Mouse (Mus musculus): ENCODE results near the gene Magi2. TPM values are rescaled to one million over a fixed set of nuclear protein-coding genes. Genes with fewer than 3 reads are reported as not detected.

The Magi2 gene
- polyA plus RNA-seq, 1 experiment: 1.6 TPM

- Histone ChIP-seq H3K4me3 (ENCODE audit: control insufficient read depth, insufficient read depth, low read length) (no peak overlapping the region), H3K27me3 (ENCODE audit: control insufficient read depth, insufficient read depth, low read length) (no peaks in the 10 kb centered on the region), H3K4me1 (replicated peaks; ENCODE audit: control insufficient read depth, insufficient read depth, low read length) (no peaks in the 10 kb centered on the region), H3K36me3 (ENCODE audit: control insufficient read depth, insufficient read depth, low read length) (no peaks in the 10 kb centered on the region), H3K27ac (ENCODE audit: control insufficient read depth, insufficient read depth, low read length) (no peak overlapping the region)
- WGBS: 95% methylated on average over 11 of the region's 11 CpGs
- TF ChIP-seq POLR2A (IDR thresholded peaks at IDR 0.05; ENCODE audit: control insufficient read depth, extremely low read depth, insufficient read depth, low read length, poor library complexity) (no peak), CTCF (IDR thresholded peaks at IDR 0.05; ENCODE audit: borderline replicate concordance, control insufficient read depth, extremely low read depth, insufficient read depth, low read length, poor library complexity) (no peak)
- no peak for DNase-seq
Observed at GRCm38 (mm10) chr5:20378071-20378800, 1151.4 kb downstream of the Magi2 start.

- no peak overlapping the region for H3K4me3 ChIP-seq (ENCODE audit: control insufficient read depth, insufficient read depth, low read length)
- no peak for TF ChIP-seq CTCF (IDR thresholded peaks at IDR 0.05; ENCODE audit: borderline replicate concordance, control insufficient read depth, extremely low read depth, insufficient read depth, low read length, poor library complexity)
- TF ChIP-seq POLR2A (IDR thresholded peaks at IDR 0.05; ENCODE audit: control insufficient read depth, extremely low read depth, insufficient read depth, low read length, poor library complexity): no peak
- DNase-seq: no peak
- H3K27ac ChIP-seq (ENCODE audit: control insufficient read depth, insufficient read depth, low read length): no peak overlapping the region
- no peaks in the 10 kb centered on the region for H3K27me3 ChIP-seq (ENCODE audit: control insufficient read depth, insufficient read depth, low read length)
- no peaks in the 10 kb centered on the region for H3K36me3 ChIP-seq (ENCODE audit: control insufficient read depth, insufficient read depth, low read length)
- no peaks in the 10 kb centered on the region for H3K4me1 ChIP-seq (replicated peaks; ENCODE audit: control insufficient read depth, insufficient read depth, low read length)
- 92% methylated on average over 5 of the region's 5 CpGs for WGBS
Observed at GRCm38 (mm10) chr5:20404533-20404932, 1177.7 kb downstream of the Magi2 start.

- 95% methylated on average over 4 of the region's 4 CpGs for WGBS
- H3K36me3 ChIP-seq (ENCODE audit: control insufficient read depth, insufficient read depth, low read length): no peaks in the 10 kb centered on the region
- no peak for DNase-seq
- H3K4me1 ChIP-seq (replicated peaks; ENCODE audit: control insufficient read depth, insufficient read depth, low read length): no peaks in the 10 kb centered on the region
- no peak overlapping the region for H3K4me3 ChIP-seq (ENCODE audit: control insufficient read depth, insufficient read depth, low read length)
- no peaks in the 10 kb centered on the region for H3K27me3 ChIP-seq (ENCODE audit: control insufficient read depth, insufficient read depth, low read length)
- no peak for TF ChIP-seq POLR2A (IDR thresholded peaks at IDR 0.05; ENCODE audit: control insufficient read depth, extremely low read depth, insufficient read depth, low read length, poor library complexity)
- no peak for TF ChIP-seq CTCF (IDR thresholded peaks at IDR 0.05; ENCODE audit: borderline replicate concordance, control insufficient read depth, extremely low read depth, insufficient read depth, low read length, poor library complexity)
- no peak overlapping the region for H3K27ac ChIP-seq (ENCODE audit: control insufficient read depth, insufficient read depth, low read length)
Observed at GRCm38 (mm10) chr5:20406626-20407025, 1179.8 kb downstream of the Magi2 start.

GRCm38 (mm10) chr5:20415320-20415719, 1188.5 kb downstream of the Magi2 start:
- no peak for TF ChIP-seq CTCF (IDR thresholded peaks at IDR 0.05; ENCODE audit: borderline replicate concordance, control insufficient read depth, extremely low read depth, insufficient read depth, low read length, poor library complexity)
- TF ChIP-seq POLR2A (IDR thresholded peaks at IDR 0.05; ENCODE audit: control insufficient read depth, extremely low read depth, insufficient read depth, low read length, poor library complexity): no peak
- no peaks in the 10 kb centered on the region for H3K27me3 ChIP-seq (ENCODE audit: control insufficient read depth, insufficient read depth, low read length)

GRCm38 (mm10) chr5:20417348-20417747, 1190.5 kb downstream of the Magi2 start:
- Histone ChIP-seq H3K4me1 (replicated peaks; ENCODE audit: control insufficient read depth, insufficient read depth, low read length) (no peaks in the 10 kb centered on the region), H3K27me3 (ENCODE audit: control insufficient read depth, insufficient read depth, low read length) (no peaks in the 10 kb centered on the region), H3K36me3 (ENCODE audit: control insufficient read depth, insufficient read depth, low read length) (no peaks in the 10 kb centered on the region), H3K4me3 (ENCODE audit: control insufficient read depth, insufficient read depth, low read length) (no peak overlapping the region), H3K27ac (ENCODE audit: control insufficient read depth, insufficient read depth, low read length) (no peak overlapping the region)
- TF ChIP-seq CTCF (IDR thresholded peaks at IDR 0.05; ENCODE audit: borderline replicate concordance, control insufficient read depth, extremely low read depth, insufficient read depth, low read length, poor library complexity) (no peak), POLR2A (IDR thresholded peaks at IDR 0.05; ENCODE audit: control insufficient read depth, extremely low read depth, insufficient read depth, low read length, poor library complexity) (no peak)
- DNase-seq: no peak

More at GRCm38 (mm10) chr5:20415320-20415719, 1188.5 kb downstream of the Magi2 start:
- H3K4me1 ChIP-seq (replicated peaks; ENCODE audit: control insufficient read depth, insufficient read depth, low read length): no peaks in the 10 kb centered on the region
- H3K4me3 ChIP-seq (ENCODE audit: control insufficient read depth, insufficient read depth, low read length): no peak overlapping the region
- no peak overlapping the region for H3K27ac ChIP-seq (ENCODE audit: control insufficient read depth, insufficient read depth, low read length)
- DNase-seq: no peak
- H3K36me3 ChIP-seq (ENCODE audit: control insufficient read depth, insufficient read depth, low read length): no peaks in the 10 kb centered on the region

- Histone ChIP-seq H3K4me3 (ENCODE audit: control insufficient read depth, insufficient read depth, low read length) (no peak overlapping the region), H3K36me3 (ENCODE audit: control insufficient read depth, insufficient read depth, low read length) (no peaks in the 10 kb centered on the region), H3K27me3 (ENCODE audit: control insufficient read depth, insufficient read depth, low read length) (no peaks in the 10 kb centered on the region), H3K27ac (ENCODE audit: control insufficient read depth, insufficient read depth, low read length) (no peak overlapping the region), H3K4me1 (replicated peaks; ENCODE audit: control insufficient read depth, insufficient read depth, low read length) (no peaks in the 10 kb centered on the region)
- no peak for TF ChIP-seq CTCF (IDR thresholded peaks at IDR 0.05; ENCODE audit: borderline replicate concordance, control insufficient read depth, extremely low read depth, insufficient read depth, low read length, poor library complexity)
- TF ChIP-seq POLR2A (IDR thresholded peaks at IDR 0.05; ENCODE audit: control insufficient read depth, extremely low read depth, insufficient read depth, low read length, poor library complexity): no peak
- no peak for DNase-seq
- 92% methylated on average over 9 of the region's 9 CpGs for whole genome bisulfite sequencing
Observed at GRCm38 (mm10) chr5:20432148-20432813, 1205.4 kb downstream of the Magi2 start.

Measured in thymus, adult 2 months (tissue).